Mouse (Mus musculus): ENCODE results near the gene Rbm47.

DNA sequence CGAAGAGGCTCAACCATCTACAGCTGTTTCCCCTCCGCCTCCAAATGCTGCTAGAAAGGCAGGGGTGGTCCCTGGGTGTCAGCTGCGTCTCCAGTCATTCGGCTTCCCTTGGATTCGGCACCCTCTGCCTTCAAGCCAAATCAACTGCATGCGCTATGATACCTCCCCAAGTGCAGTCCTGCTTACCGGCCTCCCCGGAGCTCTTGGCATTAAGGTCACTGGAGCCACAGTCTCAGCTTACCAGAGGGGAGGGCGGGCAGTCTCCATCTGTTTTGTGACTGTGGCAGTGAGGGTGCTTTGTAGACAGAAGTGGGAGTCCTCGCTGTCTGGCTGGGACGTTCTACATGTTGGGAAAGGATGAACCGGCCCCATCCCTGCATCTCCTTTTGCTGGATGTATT, 205.8 kb downstream of the Rbm47 start:
- TF ChIP-seq GATA1 (IDR thresholded peaks at IDR 0.05; ENCODE audit: low read length) (no peak), TAL1 (IDR thresholded peaks at IDR 0.05; ENCODE audit: low read length) (no peak)
